In the genomic region with DNA sequence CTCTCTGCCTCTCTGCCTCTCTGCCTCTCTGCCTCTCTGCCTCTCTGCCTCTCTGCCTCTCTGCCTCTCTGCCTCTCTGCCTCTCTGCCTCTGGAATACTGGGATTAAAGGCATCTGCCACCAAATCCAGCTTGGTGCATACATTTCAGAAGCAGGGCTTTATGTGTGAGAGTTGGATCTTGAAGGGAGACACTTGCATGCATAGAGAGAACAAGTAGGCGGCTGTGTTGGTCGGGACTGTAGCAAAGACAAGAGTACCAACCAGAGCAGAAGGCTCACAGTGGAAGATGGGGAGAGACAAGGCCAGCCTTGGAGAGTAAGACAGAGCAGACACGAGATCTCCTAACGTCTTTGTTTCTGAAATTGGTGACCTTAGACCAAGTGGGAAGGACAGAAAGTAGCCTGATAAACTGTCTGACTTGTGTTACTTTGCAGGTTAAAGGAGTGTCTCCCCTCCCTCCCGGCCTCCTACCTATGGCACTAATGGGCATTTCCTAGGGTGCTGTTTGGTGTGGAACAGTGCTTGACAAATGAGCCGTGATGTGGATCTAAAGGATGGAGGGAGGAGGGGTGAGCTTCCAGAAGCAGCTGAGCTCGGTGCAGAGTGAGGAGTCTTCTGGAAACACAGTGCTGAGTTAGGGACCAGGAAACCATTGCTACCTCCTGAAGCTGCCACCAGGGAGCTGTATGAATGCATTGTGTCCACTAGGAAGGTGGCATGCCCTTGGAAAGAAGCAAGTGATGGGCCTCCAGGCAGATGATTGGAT, we compare ENCODE assay signal across 33 mouse cellular contexts.
DNase-seq lines count a peak whose midpoint lies in the region; ATAC-seq and TF ChIP-seq lines count a peak whose summit lies in the region.
"Had no signal": no experiment of that assay in that cellular context is flagged by ENCODE, and none has a peak within 500 bp of the region (broad histone marks: within the 10 kb centered on the region; RNA-seq: fewer than 3 reads in every experiment).

No protein-coding gene starts in this region.

- H3K4me2 ChIP-seq in kidney, embryonic 14.5 days (replicated peaks; ENCODE audit: low read depth, low read length): no peak overlapping the region
- H3K4me2 ChIP-seq: embryonic facial prominence, embryonic 12.5 days; heart, embryonic 11.5 days; hindbrain, embryonic 15.5 days; limb, embryonic 15.5 days; neural tube, embryonic 12.5 days; stomach, embryonic 15.5 days had no signal

- H3K27me3 ChIP-seq in kidney, embryonic 14.5 days (ENCODE audit: control insufficient read depth, insufficient read depth, low read length): no peaks in the 10 kb centered on the region
- H3K27me3 ChIP-seq: embryonic facial prominence, embryonic 12.5 days; hindbrain, embryonic 15.5 days; limb, embryonic 15.5 days; neural tube, embryonic 12.5 days; stomach, embryonic 15.5 days had no signal

- WGBS in kidney, embryonic 14.5 days: 42% methylated on average over 7 of the region's 7 CpGs

- no peak overlapping the region for H3K27ac ChIP-seq in kidney, embryonic 14.5 days (ENCODE audit: low read depth, low read length)
- peak overlapping the region; percentile 44; the same call in 1 of the 2 replicates for H3K27ac ChIP-seq in left cerebral cortex, adult 2 months
- H3K27ac ChIP-seq: embryonic facial prominence, embryonic 12.5 days; gastrocnemius, adult 2 months; hindbrain, embryonic 15.5 days; limb, embryonic 10.5 days; limb, embryonic 15.5 days; liver, embryonic 14.5 days; midbrain, embryonic 10.5 days; neural tube, embryonic 12.5 days; stomach, embryonic 15.5 days had no signal

- intact Hi-C loops in left cerebral cortex, adult 2 months (cut with DNase I): loop anchor here (5.0 kb wide), 1 partner anchor 848 kb away; no protein-coding TSS in a partner anchor
- intact Hi-C loops in left cerebral cortex, postnatal 14 days (cut with DNase I): loop anchor here (10.0 kb wide), 1 partner anchor 236 kb away; no protein-coding TSS in a partner anchor

- H3K9ac ChIP-seq in kidney, embryonic 14.5 days (ENCODE audit: low read depth, low read length): no peak overlapping the region
- H3K9ac ChIP-seq: embryonic facial prominence, embryonic 12.5 days; forebrain, postnatal 0 days; hindbrain, embryonic 15.5 days; limb, embryonic 15.5 days; liver, embryonic 14.5 days; neural tube, embryonic 12.5 days; stomach, embryonic 15.5 days had no signal

- H3K4me1 ChIP-seq in kidney, embryonic 14.5 days (ENCODE audit: control insufficient read depth, insufficient read depth, low read length): peaks cover 3% of the 10 kb centered on the region; the same call in 1 of the 2 replicates
- H3K4me1 ChIP-seq: embryonic facial prominence, embryonic 12.5 days; hindbrain, embryonic 15.5 days; limb, embryonic 10.5 days; limb, embryonic 15.5 days; midbrain, embryonic 10.5 days; neural tube, embryonic 12.5 days; stomach, embryonic 15.5 days had no signal

- peak; percentile 90 for ATAC-seq in frontal cortex, adult (ENCODE audit: low TSS enrichment)
- ATAC-seq in kidney, embryonic 14.5 days (ENCODE audit: low FRiP score, low TSS enrichment): peak; percentile 65; the same call in 1 of the 2 replicates
- ATAC-seq: forebrain, postnatal 0 days had no signal

- H3K4me3 ChIP-seq in kidney, embryonic 14.5 days (ENCODE audit: low read length): no peak overlapping the region
- H3K4me3 ChIP-seq in left cerebral cortex, adult 2 months: no peak overlapping the region
- H3K4me3 ChIP-seq: embryonic facial prominence, embryonic 12.5 days; erythroblast, embryonic 14.5 days; gastrocnemius, adult 2 months; hindbrain, embryonic 15.5 days; limb, embryonic 10.5 days; limb, embryonic 15.5 days; midbrain, embryonic 10.5 days; myocyte; neural tube, embryonic 12.5 days; stomach, embryonic 15.5 days had no signal

- peaks cover 3% of the 10 kb centered on the region; the same call in 1 of the 2 replicates for H3K36me3 ChIP-seq in kidney, embryonic 14.5 days (ENCODE audit: control insufficient read depth, insufficient read depth, low read length)
- H3K36me3 ChIP-seq: G1E; hindbrain, embryonic 15.5 days; stomach, embryonic 15.5 days had no signal

- no peak for DNase-seq in frontal cortex, postnatal 14 days (ENCODE audit: low spot score in 2 of 2)
- no peak for DNase-seq in kidney, postnatal 36 days
- no peak for DNase-seq in left cerebral cortex, adult 2 months (ENCODE audit: extremely low spot score in 1 of 2, low spot score in 2 of 2)
- no peak for DNase-seq in left cerebral cortex, postnatal 14 days (ENCODE audit: low spot score in 2 of 2)
- peak; percentile 18 for DNase-seq in retina, embryonic 14.5 days (ENCODE audit: low spot score)
- no peak for DNase-seq in testis, postnatal 10 days (ENCODE audit: low spot score)
- DNase-seq: adrenal gland, adult 8-10 months; cerebellum, adult 9-10 months; cerebellum, postnatal 36 days; forebrain, postnatal 0 days; gastrocnemius, adult 2 months; gastrocnemius, postnatal 36 days; heart, adult 18-20 months; heart, postnatal 36 days; kidney, postnatal 14 days; lung, adult 2 months; right cerebral cortex, postnatal 25 days; thymus, adult 2 months; thymus, postnatal 36 days had no signal

- no peaks in the 10 kb centered on the region for H3K9me3 ChIP-seq in kidney, embryonic 14.5 days (ENCODE audit: control insufficient read depth, low read length)
- H3K9me3 ChIP-seq: embryonic facial prominence, embryonic 12.5 days; hindbrain, embryonic 15.5 days; limb, embryonic 10.5 days; limb, embryonic 15.5 days; midbrain, embryonic 10.5 days; neural tube, embryonic 12.5 days; stomach, embryonic 15.5 days had no signal

- no peak; the same call in 1 of the 2 replicates for TF ChIP-seq CTCF in left cerebral cortex, adult 2 months (IDR thresholded peaks at IDR 0.05)
